Mouse (Mus musculus): Measurements from ENCODE around the gene Glis3. TPM values are rescaled to one million over a fixed set of nuclear protein-coding genes. Genes with fewer than 3 reads are reported as not detected.

Glis3 gene
- polyA plus RNA-seq, 1 experiment: 0.30 TPM

- DNase-seq (ENCODE audit: low read depth, low spot score): no peak
- 28% methylated on average over 4 of the region's 4 CpGs for WGBS
Measured at GRCm38 (mm10) chr19:28360884-28361283, 319.0 kb downstream of the Glis3 start.

GRCm38 (mm10) chr19:28357595-28357994 is 322.3 kb downstream of the Glis3 start:
- no peak for DNase-seq (ENCODE audit: low read depth, low spot score)
- 87% methylated on average over 9 of the region's 9 CpGs for WGBS

- no peak for DNase-seq (ENCODE audit: low read depth, low spot score)
- 87% methylated on average over 13 of the region's 13 CpGs for WGBS
Measured at GRCm38 (mm10) chr19:28351068-28352066, 328.5 kb downstream of the Glis3 start.

- DNase-seq (ENCODE audit: low read depth, low spot score): no peak
Measured at GRCm38 (mm10) chr19:28347080-28347825, 332.6 kb downstream of the Glis3 start.

GRCm38 (mm10) chr19:28343640-28344039 is 336.2 kb downstream of the Glis3 start:
- 70% methylated on average over 7 of the region's 7 CpGs for WGBS
- no peak for DNase-seq (ENCODE audit: low read depth, low spot score)

More at GRCm38 (mm10) chr19:28347080-28347825, 332.6 kb downstream of the Glis3 start:
- 64% methylated on average over 13 of the region's 13 CpGs for WGBS

- WGBS: 69% methylated on average over 3 of the region's 3 CpGs
- DNase-seq (ENCODE audit: low read depth, low spot score): no peak
Measured at GRCm38 (mm10) chr19:28337574-28337973, 342.3 kb downstream of the Glis3 start.

- DNase-seq (ENCODE audit: low read depth, low spot score): no peak
- WGBS: 86% methylated on average over 4 of the region's 4 CpGs
Measured at GRCm38 (mm10) chr19:28336651-28337510, 343.0 kb downstream of the Glis3 start.

- WGBS: 82% methylated on average over 8 of the region's 8 CpGs
- no peak for DNase-seq (ENCODE audit: low read depth, low spot score)
Measured at GRCm38 (mm10) chr19:28335890-28336289, 344.0 kb downstream of the Glis3 start.

- DNase-seq (ENCODE audit: low read depth, low spot score): no peak
- 74% methylated on average over 11 of the region's 11 CpGs for WGBS
Measured at GRCm38 (mm10) chr19:28333007-28333766, 346.7 kb downstream of the Glis3 start.

GRCm38 (mm10) chr19:28328444-28329110 is 351.3 kb downstream of the Glis3 start:
- DNase-seq (ENCODE audit: low read depth, low spot score): no peak
- 82% methylated on average over 16 of the region's 16 CpGs for WGBS

GRCm38 (mm10) chr19:28327536-28327935 is 352.3 kb downstream of the Glis3 start:
- no peak for DNase-seq (ENCODE audit: low read depth, low spot score)

GRCm38 (mm10) chr19:28306036-28306435 is 373.8 kb downstream of the Glis3 start:
- no peak for DNase-seq (ENCODE audit: low read depth, low spot score)
- WGBS: 68% methylated on average over 6 of the region's 6 CpGs

More at GRCm38 (mm10) chr19:28327536-28327935, 352.3 kb downstream of the Glis3 start:
- 94% methylated on average over 5 of the region's 5 CpGs for WGBS

GRCm38 (mm10) chr19:28305510-28305909 is 374.4 kb downstream of the Glis3 start:
- DNase-seq (ENCODE audit: low read depth, low spot score): no peak
- WGBS: 52% methylated on average over 4 of the region's 4 CpGs

GRCm38 (mm10) chr19:28302831-28303242 is 377.0 kb downstream of the Glis3 start:
- no peak for DNase-seq (ENCODE audit: low read depth, low spot score)
- WGBS: 74% methylated on average over 2 of the region's 2 CpGs

- WGBS: 91% methylated on average over 8 of the region's 8 CpGs
- DNase-seq (ENCODE audit: low read depth, low spot score): no peak
Measured at GRCm38 (mm10) chr19:28300226-28300625, 379.7 kb downstream of the Glis3 start.

- DNase-seq (ENCODE audit: low read depth, low spot score): no peak
- 71% methylated on average over 11 of the region's 11 CpGs for WGBS
Measured at GRCm38 (mm10) chr19:28299211-28299775, 380.6 kb downstream of the Glis3 start.

GRCm38 (mm10) chr19:28298669-28299068 is 381.2 kb downstream of the Glis3 start:
- no peak for DNase-seq (ENCODE audit: low read depth, low spot score)
- 81% methylated on average over 9 of the region's 9 CpGs for whole genome bisulfite sequencing

- 82% methylated on average over 4 of the region's 4 CpGs for WGBS
- DNase-seq (ENCODE audit: low read depth, low spot score): no peak
Measured at GRCm38 (mm10) chr19:28291596-28291995, 388.3 kb downstream of the Glis3 start.

Data from large intestine, adult 2 months (tissue).